Mouse (Mus musculus) right cerebral cortex, postnatal 14 days (tissue): ENCODE data around the gene Tcf25.
"Not testable (repeated sequence)": the region's sequence is repeated elsewhere in the genome, so short reads cannot be mapped to it uniquely, and the experiment has no call there.

Experiments used
- DNase-seq: peaks from one replicate; pipeline ENCODE4 v3.0.0; 2022

Tcf25 gene

DNA sequence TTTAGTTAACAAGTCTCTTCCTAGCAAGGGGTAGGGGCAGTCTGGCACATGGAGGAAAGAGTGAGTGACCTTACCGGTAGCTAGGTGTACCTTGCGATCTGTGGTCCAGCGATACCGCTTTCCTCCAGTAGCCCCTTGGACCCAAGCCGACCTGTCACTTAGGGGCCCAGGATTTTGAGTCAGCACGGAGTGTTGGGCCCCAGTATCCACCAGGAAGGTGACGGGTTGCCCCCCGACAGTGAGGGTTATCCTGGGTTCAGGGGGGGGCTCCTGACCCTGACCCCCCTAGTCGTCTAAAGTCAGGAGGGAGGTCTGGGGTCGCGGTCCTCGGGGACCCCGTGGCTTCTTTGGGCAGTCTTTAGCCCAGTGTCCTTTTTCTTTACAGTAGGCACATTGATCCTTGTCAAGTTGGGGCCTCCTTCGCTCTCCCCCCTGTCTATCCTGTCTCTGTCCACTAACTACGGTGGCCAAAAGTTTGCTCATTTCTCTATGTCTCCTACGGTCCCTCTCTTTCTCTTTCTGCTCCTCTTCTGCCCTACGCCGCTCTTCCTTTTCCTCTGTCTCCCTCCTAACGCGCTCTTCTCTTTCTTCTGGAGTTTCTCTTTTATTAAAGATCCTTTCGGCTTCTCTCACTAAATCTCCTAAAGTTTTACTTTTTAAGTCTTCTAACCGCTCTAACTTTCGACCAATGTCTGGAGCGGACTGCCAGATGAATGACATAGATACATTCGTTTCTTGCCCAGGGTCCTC lies 58.2 kb downstream of the Tcf25 start:
- DNase-seq: no peak

GRCm38 (mm10) chr8:123432381-123432780 lies 58.8 kb downstream of the Tcf25 start:
- DNase-seq: no peak

DNA sequence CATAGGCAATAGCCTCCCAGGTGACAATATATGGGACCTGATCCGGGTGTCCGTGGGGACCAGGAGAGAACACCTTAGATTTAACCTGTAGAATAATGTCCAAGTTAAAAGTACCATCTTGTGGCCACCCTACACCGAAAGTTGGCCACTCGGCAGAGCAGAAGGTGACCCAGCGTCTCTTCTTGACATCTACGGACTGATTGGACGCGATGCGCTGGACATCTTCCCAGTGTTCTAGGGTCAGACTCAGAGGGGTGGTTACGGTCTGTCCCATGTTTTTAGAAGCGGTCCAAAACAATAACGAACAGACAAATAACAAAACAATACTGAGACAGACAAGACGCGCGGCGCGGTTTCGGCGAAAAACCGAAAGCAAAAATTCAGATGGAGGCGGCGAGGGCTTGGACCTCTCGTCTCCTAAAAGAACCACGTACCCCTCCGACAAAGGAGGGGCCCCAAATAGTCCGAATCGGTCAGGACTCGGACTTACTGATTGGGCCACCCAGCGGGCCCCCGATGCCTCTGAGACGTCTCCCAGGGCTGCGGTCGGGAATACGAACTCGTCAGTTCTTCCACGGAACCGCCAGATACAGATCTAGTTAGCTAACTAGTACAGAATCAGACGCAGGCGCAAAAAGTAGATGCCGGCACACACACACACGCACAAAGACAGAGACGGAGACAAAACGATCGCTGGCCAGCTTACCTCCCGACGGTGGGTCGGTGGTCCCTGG lies 59.9 kb downstream of the Tcf25 start:
- not testable (repeated sequence) for DNase-seq

GRCm38 (mm10) chr8:123441788-123442187 lies 68.2 kb downstream of the Tcf25 start:
- no peak for DNase-seq

DNA sequence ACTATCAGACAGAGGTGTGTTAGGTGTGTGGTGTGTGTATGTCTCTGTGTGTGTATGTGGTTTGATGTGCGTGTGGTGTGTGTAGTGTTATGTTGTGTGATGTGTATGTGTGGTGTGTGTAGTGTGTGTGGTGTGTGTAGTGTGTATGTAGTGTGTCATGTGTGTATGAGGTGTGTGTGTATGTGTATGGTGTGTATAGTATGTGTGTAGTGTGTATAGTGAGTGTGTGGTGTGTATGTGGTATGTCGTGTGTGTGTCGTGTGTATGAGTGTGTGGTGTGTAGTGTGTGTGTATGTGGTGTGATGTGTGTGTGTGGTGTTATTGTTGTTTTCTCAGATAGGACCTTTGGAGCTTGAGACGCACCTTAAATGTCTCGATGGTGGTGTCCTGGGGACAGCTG lies 68.8 kb downstream of the Tcf25 start:
- no peak for DNase-seq

GRCm38 (mm10) chr8:123442871-123443575 lies 69.5 kb downstream of the Tcf25 start:
- peak; percentile 90 for DNase-seq

DNA sequence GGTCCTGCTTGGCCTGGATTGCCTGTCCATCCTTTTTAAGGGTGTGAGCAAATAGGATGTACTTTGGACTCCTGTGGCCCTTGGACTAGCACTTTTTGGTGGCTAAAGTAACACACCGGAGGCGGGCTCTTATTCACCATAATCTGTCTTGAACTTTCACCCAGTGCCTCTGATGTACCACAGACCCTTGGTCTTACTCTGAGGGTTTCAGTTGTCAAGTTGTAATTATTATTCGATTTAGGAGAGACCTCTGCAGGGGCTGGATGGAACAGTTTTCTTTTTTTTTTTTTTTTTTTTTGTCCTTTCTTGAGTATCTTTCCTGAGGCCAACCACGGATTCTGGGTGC lies 70.0 kb downstream of the Tcf25 start:
- no peak for DNase-seq

- no peak for DNase-seq
Observed at GRCm38 (mm10) chr8:123444131-123444530, 70.6 kb downstream of the Tcf25 start.

DNA sequence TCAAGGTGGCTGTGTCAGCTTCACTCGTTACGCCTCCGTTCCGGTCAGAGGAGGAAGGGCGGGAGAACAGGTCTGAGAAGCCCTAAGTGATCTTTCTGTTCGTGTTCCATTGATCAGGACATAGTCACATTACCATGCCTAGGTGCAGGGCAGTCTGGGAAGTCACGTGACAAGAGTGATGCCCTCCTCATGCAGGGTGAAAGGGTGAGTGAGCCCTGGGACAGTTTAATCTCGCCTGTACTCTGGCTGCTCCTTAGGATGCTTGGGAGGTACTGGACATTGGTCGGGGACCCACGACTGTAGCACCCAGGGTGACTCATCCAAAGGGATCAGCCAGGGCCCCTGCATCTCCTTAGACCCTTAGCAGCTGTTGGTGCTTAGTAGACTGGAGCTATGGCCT lies 72.4 kb downstream of the Tcf25 start:
- no peak for DNase-seq

- no peak for DNase-seq
Observed at GRCm38 (mm10) chr8:123446799-123447198, 73.2 kb downstream of the Tcf25 start.

GRCm38 (mm10) chr8:123450783-123451182 lies 77.2 kb downstream of the Tcf25 start:
- DNase-seq: no peak

DNA sequence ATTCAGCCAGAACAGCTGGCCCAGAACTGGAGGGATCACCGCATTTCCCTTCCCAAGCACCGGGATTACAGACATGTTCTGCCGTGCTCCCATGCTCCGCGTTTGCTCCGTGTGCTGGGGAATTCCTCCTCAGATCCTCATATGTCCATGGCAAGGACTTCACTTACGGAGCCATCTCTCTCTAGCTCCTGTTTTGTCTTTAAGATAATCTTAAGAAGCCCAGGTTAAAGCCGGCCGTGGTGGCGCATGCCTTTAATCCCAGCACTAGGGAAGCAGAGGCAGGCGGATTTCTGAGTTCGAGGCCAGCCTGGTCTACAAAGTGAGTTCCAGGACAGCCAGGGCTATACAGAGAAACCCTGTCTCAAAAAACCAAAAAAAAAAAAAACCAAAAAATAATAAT lies 78.2 kb downstream of the Tcf25 start:
- DNase-seq: not testable (repeated sequence)

DNA sequence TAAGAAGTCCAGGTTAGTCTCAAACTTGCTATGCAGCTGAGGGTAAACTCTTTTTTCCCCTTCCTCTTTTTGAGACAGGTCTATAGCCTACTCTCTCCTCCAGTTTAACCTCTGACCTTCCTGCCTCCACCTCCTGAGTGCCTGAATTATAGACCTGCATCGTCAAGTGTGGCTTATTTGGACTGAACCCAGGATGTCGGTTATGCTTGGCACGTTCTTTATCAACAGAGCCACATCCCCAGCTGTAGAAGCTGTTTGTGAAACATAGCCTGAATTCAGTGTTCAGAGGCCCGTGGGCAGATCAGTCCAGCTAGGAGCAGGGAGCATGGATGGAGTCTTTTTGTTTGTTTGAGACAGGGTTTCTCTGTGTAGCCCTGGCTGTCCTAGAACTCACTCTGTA lies 78.6 kb downstream of the Tcf25 start:
- DNase-seq: no peak

DNA sequence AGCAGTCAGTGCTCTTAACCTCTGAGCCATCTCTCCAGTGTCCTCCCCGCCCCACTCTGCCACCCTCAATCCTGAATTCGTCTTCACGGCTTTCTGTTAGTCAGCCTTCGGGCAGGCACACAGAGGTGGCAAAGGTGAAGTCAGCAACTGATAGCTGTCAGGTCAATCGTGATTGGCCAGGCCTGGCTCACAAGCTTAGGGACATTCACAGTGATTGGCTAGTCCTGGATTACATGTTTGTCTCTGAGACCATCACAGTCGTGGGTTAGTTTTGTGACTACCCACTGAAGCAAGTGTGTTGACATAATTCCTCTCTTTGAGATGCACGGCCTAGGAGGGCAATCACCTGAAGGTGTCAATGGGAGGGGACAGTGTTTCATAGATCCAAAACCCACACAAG lies 79.7 kb downstream of the Tcf25 start:
- no peak for DNase-seq
